Mouse (Mus musculus) lung, adult 2 months (tissue): ENCODE data around the gene Unc13b.

Source experiments
- CTCF ChIP-seq: fragments of 200-500 bp; IDR thresholded peaks from 2 replicates; pipeline ENCODE4 v1.5.1; 2011; ENCODE audit warnings: mild to moderate bottlenecking, low read length, control low read depth; ENCODE audit not compliant: insufficient read depth
- POLR2A ChIP-seq: fragments of 200-500 bp; IDR thresholded peaks from 2 replicates; pipeline ENCODE4 v1.6.1; 2011; ENCODE audit warnings: low read depth, mild to moderate bottlenecking, control low read depth, low read length, borderline replicate concordance; ENCODE audit errors: extremely low read depth

DNA sequence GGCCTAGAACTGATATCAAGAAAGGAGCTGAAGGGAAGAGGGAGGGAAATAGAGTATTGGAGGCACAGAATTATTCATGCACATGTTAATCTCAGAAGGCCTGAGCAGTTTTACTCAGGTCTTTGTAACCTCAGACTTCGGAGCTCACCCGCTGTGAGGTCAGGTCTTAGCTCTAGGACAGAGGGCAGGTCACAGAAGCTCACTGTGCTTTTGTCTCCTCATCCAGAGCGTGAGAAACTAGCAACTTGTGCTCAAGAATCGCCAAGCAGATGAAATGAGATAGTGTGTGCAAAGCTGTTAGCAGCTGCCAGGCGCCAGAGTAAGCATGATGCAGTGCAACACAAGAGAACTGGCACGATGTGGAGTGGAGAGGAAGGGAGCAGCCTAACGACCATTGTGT is 189.3 kb downstream of the Unc13b start:
- no peak for TF ChIP-seq CTCF
- no peak for TF ChIP-seq POLR2A
